Mouse (Mus musculus) gastrocnemius, postnatal 4 days (tissue): ENCODE measurements around the gene Chrm3. TPM values are rescaled to one million over a fixed set of nuclear protein-coding genes. Genes with fewer than 3 reads are reported as not detected.

ENCODE experiments used
- DNase-seq, 2 experiments: peaks; one replicate each; pipeline ENCODE4 v3.0.0; 2021 to 2022; ENCODE audit warnings: low spot score in 2 of 2, mixed read lengths in 2 of 2
- total RNA-seq, 2 experiments: library from RNA; stranded (reverse); gene quantifications; 2 replicates each; pipeline ENCODE4 v1.2.3; 2021

The Chrm3 gene
- total RNA-seq, 2 experiments from 2014 or later = 1.5 to 1.6 TPM

- DNase-seq = no peak
These were observed 364.8 kb downstream of the Chrm3 start for GRCm38 (mm10) chr13:9995852-9996251.

DNA sequence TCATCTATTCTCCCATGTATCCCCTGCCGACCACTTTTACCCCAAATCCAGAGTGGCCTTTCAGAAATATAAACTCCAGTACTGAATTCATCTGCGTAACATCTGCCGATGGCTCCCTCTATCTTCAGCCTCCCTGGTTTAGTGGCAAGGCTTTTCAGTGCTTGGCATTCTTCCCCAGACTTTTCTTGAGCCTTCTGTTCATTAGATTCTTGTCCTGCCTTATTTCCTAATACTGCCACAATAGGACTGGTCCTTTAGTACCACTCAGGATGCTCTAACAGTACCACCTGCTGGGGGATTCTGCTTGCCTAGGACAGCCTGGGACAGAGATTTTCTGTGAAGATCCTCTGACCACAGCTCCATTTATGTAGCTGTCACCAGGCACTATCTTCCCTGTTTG lies 367.1 kb downstream of the Chrm3 start:
- DNase-seq = no peak

DNA sequence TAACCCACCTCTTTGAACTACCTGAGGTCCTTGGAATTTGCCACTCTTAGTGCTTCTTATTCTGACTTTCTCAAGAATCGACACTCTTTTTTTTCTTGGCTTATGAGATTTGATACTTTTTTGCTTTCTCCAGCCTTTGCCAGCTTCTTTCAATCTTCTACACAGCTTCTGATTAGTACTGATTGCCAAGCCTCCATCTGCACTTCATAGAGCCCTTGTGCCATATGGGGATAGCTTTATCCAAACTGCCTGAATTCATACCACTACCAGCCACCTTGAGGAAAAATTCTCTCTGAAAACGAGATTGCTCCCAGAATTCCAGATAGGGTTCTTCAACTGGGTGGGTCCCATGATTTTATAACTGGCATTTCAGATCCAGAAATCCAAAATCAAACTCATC lies 368.0 kb downstream of the Chrm3 start:
- no peak for DNase-seq

DNA sequence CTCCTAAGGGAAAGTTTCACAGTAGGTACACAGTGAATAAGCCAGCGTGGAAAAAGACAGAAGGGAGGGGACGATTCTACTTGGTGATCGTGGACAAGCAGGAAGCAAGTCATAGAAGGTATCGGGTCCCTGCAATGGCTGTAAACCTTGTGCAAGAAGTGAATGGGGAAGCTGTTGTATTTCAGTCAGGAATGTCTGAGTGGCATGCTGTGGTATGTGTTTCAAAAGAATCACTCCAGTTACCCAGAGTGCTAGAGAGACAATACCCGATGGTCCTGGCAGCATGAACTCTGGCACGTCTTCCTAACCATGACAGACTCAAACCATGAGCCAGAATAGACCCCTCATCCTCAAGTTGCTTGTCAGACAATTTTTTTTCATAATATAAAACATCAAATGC lies 375.0 kb downstream of the Chrm3 start:
- DNase-seq = no peak

DNA sequence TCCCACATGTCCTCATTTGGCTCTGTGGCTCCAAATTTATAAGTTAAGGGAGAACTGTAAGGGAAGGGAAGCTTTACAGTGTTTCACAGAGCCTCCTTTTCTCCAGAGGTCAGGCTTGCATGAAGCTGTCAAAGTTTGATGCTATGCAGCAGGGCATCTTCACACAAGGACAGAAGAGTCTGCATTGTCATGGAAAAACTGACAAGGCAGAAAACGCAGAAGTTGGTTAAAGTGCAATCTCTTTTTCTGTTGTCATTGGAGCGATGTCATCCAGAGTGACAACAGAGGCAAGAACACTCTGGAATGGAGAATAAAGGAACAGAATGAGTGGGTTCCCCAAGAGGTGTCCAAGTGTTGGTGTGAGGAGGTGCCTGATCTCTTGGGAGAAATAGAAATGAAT lies 377.4 kb downstream of the Chrm3 start:
- DNase-seq = no peak

DNA sequence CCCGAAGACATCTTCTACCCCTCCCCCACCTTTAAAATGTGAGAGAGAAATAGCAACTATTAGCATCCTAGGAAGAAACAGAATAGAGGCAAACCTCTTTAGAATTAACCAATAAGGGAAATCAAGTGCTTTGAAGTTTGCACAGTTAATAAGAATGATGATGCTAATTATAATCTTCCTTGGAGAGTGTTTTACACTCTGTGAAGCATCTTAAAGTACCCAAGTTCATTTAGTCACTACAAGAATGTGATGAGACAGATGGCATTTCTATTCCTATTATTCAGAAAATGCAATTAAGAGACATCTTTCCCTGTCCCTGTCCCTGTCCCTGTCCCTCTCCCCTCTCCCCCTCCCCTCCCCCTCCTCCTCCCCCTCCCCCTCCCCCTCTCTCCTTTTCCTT lies 382.9 kb downstream of the Chrm3 start:
- DNase-seq = no peak

GRCm38 (mm10) chr13:9973742-9974321 lies 386.8 kb downstream of the Chrm3 start:
- DNase-seq = no peak

GRCm38 (mm10) chr13:9971845-9972244 lies 388.8 kb downstream of the Chrm3 start:
- no peak for DNase-seq

GRCm38 (mm10) chr13:9952619-9953018 lies 408.0 kb downstream of the Chrm3 start:
- no peak for DNase-seq

DNA sequence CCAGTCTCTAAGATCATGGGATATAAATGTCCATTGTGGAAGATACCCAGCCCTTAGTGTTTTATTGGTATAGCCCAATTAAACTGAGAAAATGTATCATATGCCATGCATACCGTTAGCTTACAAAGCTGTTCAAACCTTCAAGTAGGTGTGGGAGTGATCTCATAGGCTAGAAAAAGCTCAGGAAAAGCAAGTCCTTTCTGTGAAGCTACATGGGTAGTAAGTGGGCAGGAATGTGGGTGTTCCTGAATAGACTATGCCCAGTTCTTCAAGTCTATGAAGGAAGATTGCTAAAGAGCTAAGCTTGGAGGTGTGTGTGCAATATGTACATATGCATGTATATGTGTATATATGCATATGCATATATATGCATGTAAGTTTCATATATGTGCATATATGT lies 409.3 kb downstream of the Chrm3 start:
- DNase-seq = no peak

DNA sequence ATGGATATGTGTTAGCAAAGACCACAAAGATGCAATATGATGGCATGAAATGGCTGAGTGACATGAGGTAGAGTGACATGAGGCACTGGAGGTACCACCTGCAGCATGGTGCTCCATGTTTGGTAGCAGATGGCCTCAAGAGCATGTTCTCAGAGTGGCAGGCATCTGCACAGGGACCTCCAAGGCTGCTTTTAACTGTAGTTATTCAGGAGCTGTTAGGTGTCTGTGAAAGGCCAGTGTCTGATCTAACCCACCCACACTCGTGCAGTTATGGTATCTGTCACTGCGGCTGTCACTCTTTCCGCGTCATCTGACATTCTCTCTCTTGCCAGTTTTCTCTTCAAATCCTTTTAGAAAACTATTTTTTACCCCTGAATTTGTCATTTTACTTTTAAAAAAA lies 411.6 kb downstream of the Chrm3 start:
- no peak for DNase-seq

GRCm38 (mm10) chr13:9940186-9940585 lies 420.5 kb downstream of the Chrm3 start:
- DNase-seq = no peak

DNA sequence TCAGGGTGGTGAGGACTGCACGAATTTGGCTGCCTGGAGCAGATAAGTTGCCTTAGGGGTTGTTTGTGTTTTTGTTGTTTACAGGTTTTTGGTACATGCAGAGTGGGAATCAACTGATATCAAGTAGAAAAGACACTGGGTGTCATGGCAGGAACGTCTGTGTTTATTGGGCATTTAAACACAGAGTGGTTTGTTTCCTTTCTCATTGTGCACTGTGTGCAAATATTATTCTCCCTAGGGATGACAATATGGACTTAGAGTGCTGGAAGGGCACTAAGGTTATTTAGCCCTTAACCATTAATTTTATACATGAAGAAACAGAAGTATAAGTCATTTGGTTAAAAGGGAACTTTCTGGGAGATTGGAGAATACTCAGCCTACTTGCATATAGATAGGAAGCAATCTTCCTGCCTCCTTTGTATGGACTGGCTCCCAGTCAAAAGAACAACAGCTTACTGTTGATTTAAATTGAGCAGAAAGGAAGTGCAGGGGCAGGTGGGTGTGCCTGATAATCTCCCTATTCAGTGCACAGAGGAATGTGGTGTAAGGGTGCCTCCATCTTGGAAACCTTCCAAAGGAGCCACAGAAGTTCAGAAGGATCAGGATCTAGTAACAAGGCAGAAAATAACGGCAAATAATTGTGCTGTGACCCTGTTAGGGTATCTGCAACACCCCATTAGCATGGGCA lies 421.7 kb downstream of the Chrm3 start:
- no peak for DNase-seq

GRCm38 (mm10) chr13:9932714-9933113 lies 427.9 kb downstream of the Chrm3 start:
- DNase-seq = no peak

- no peak for DNase-seq
These were observed 430.0 kb downstream of the Chrm3 start for GRCm38 (mm10) chr13:9930606-9931005.

DNA sequence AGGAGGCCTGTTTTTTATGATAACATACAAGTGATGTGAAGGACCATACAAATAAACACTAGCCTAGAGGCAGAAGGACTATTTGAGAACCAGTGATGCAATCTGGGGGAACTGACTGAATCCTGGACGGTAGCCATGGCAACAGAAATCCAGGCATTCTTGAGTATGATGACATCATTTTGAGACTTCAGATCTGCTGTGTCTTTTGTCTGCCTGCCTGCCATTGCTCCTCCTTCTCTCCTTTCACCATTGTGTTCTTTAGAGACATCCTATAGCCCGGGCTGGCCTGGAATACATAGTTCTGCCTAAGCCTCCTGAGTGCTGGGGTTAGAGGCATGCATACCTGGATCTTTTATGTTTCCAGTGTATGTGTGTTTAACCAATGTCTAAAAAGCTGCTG lies 430.7 kb downstream of the Chrm3 start:
- no peak for DNase-seq

DNA sequence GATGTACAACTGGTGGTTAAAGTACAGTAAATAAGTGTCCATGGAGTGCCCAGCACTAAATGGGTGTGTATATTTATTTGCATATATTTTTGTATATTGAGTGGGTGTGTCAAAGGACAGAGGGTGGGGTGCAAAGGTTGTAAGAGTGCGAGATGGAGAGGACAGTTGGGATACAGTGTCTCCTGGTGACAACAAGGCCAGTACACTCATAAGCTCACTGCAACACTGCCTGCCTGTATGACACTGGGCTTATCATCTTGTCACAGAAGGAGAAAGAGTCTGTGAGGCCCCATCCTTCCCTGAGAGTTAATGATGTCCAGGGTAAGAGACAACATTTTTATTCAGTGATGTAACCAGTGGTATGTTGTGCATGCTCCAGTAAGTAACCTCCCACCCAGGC lies 439.5 kb downstream of the Chrm3 start:
- DNase-seq = no peak

DNA sequence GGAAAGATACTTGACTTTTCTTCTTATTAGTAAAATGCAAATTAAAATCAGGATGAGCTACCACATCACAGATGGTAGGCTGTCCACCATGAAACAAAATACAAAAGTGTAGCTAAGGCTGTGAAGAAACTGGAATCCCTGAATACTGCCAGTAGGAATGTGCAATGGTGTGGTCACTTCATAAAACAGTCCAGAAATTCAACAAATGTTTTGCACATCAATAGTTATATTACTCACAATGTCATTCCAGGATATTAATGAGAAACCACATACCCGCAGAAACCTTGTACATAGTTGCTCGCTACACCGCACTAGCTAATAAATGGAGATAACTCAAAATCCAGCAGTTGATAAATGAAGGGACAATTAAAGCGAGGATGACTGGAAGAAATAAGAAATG lies 447.9 kb downstream of the Chrm3 start:
- no peak for DNase-seq

DNA sequence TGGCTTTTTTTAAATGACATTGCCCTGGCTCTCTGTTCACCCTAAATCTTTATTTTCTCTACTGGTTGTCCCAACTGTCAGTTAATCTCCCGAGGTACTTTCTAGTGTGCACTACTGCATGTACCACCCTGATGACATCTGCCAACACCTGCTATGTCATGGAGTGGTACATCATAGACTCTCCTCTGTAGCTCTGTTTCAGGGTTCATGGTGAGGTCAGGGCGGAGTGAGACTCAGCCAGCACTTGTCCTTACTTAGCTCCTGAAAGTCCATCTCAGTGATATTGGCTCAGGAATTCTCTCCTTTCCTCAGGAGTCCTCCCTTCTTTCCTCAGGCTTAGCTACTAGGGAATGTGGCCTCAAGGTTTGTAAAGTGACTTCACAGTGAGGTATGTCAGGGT lies 451.9 kb downstream of the Chrm3 start:
- DNase-seq = no peak

GRCm38 (mm10) chr13:9907202-9907601 lies 453.4 kb downstream of the Chrm3 start:
- no peak for DNase-seq

DNA sequence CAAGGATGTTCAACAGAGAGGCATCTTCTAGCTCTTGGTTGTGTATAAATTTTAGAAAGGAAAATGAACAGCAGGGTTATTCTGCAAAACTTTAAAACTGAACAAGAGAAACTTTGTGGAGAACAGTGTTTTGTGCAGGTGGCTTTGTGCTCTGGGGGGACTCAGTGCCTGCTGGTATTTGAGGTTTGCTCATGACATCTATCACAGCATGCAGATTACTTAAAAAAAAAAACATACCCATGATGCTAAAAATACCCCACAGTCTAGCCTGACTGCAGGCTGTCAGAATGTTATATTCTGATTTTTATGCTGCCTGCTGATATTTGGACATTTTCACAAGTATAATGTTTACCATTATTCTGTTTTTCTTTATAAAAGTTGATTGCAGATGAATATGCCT lies 456.2 kb downstream of the Chrm3 start:
- DNase-seq = no peak

- no peak for DNase-seq
These were observed 459.8 kb downstream of the Chrm3 start for GRCm38 (mm10) chr13:9900653-9901385.
